ENCODE assay signal across 11 mouse cellular contexts in genomic region chr1:20905501-20906127, GRCm38 (mm10). TPM values are rescaled to one million over a fixed set of nuclear protein-coding genes. Genes with fewer than 3 reads are reported as not detected.
DNase-seq lines count a peak whose midpoint lies in the region; ATAC-seq and TF ChIP-seq lines count a peak whose summit lies in the region.
"Had no signal": no experiment of that assay in that cellular context is flagged by ENCODE, and none has a peak within 500 bp of the region (broad histone marks: within the 10 kb centered on the region; RNA-seq: fewer than 3 reads in every experiment).

No protein-coding gene starts in this region.

- H3K4me1 ChIP-seq in forebrain, embryonic 13.5 days = peaks cover 36% of the 10 kb centered on the region
- peaks cover 6% of the 10 kb centered on the region for H3K4me1 ChIP-seq in midbrain, embryonic 16.5 days (ENCODE audit: control insufficient read depth, insufficient read depth, low read length)

- H3K27ac ChIP-seq in forebrain, embryonic 13.5 days = peak overlapping the region; percentile 65
- peak overlapping the region; percentile 94 for H3K27ac ChIP-seq in layer of hippocampus, adult 2 months
- H3K27ac ChIP-seq in midbrain, embryonic 16.5 days (ENCODE audit: low read length) = peak overlapping the region; percentile 58
- H3K27ac ChIP-seq: heart, adult 2 months had no signal

- H3K9ac ChIP-seq in forebrain, embryonic 13.5 days = no peak overlapping the region
- H3K9ac ChIP-seq in midbrain, embryonic 16.5 days (ENCODE audit: low read depth, low read length) = no peak overlapping the region

- H3K36me3 ChIP-seq in forebrain, embryonic 13.5 days (ENCODE audit: poor library complexity, severe bottlenecking) = no peaks in the 10 kb centered on the region
- H3K36me3 ChIP-seq in midbrain, embryonic 16.5 days (ENCODE audit: control insufficient read depth, insufficient read depth, low read length) = no peaks in the 10 kb centered on the region
- H3K36me3 ChIP-seq: G1E had no signal

- no peak overlapping the region for H3K4me2 ChIP-seq in forebrain, embryonic 13.5 days
- H3K4me2 ChIP-seq in midbrain, embryonic 16.5 days (ENCODE audit: low read length) = no peak overlapping the region

- no peak for TF ChIP-seq CTCF in layer of hippocampus, adult 2 months (conservative IDR thresholded peaks at IDR 0.05)

- H3K9me3 ChIP-seq in forebrain, embryonic 13.5 days (replicated peaks) = no peaks in the 10 kb centered on the region
- no peaks in the 10 kb centered on the region for H3K9me3 ChIP-seq in midbrain, embryonic 16.5 days (replicated peaks; ENCODE audit: control insufficient read depth, low read length, poor library complexity, severe bottlenecking)
- H3K9me3 ChIP-seq: G1E had no signal

- H3K4me3 ChIP-seq in forebrain, embryonic 13.5 days = no peak overlapping the region
- H3K4me3 ChIP-seq in layer of hippocampus, adult 2 months = no peak overlapping the region
- no peak overlapping the region for H3K4me3 ChIP-seq in midbrain, embryonic 16.5 days (ENCODE audit: low read depth, low read length)
- H3K4me3 ChIP-seq: heart, adult 2 months had no signal

- peak; percentile 90 for ATAC-seq in forebrain, embryonic 13.5 days
- peak; percentile 78 for ATAC-seq in midbrain, embryonic 16.5 days

- WGBS in forebrain, embryonic 13.5 days = 41% methylated on average over 8 of the region's 8 CpGs
- 49% methylated on average over 8 of the region's 8 CpGs for WGBS in midbrain, embryonic 16.5 days

- no peaks in the 10 kb centered on the region for H3K27me3 ChIP-seq in forebrain, embryonic 13.5 days
- H3K27me3 ChIP-seq in midbrain, embryonic 16.5 days (ENCODE audit: control insufficient read depth, insufficient read depth, low read depth, low read length) = no peaks in the 10 kb centered on the region

- DNase-seq in cerebellum, adult 11 months = peak; percentile 78
- peak; percentile 57 to 84 for DNase-seq in layer of hippocampus, adult 2 months (ENCODE audit: low spot score in 2 of 2)
- no peak for DNase-seq in ovary, adult 18-20 months (ENCODE audit: low spot score)
- no peak for DNase-seq in T-cell, adult 2 months (ENCODE audit: low spot score)
- no peak for DNase-seq in lung, postnatal 36 days
- DNase-seq in liver = no peak
- DNase-seq: heart, adult 2 months; kidney, postnatal 36 days had no signal

RNA-seq across cellular contexts. Expression of gene Paqr8, which starts 15.2 kb away (rescaled TPM):
- polyA plus RNA-seq in forebrain, embryonic 13.5 days (2015; fragmentation: Nextera tagmentation; extraction: Ambion mirVana) = 12.7 and 14.2 TPM in 2 replicates
- total RNA-seq in layer of hippocampus, adult 2 months (2021) = 100 to 1,000 TPM; 143 to 157 TPM
- 33.7 and 34.1 TPM in 2 replicates for polyA plus RNA-seq in midbrain, embryonic 16.5 days (2015; fragmentation: Nextera tagmentation; extraction: Ambion mirVana)

RNA-seq across cellular contexts. Expression of gene Efhc1, which starts 45.8 kb away (rescaled TPM):
- 1.5 and 2.0 TPM in 2 replicates for polyA plus RNA-seq in forebrain, embryonic 13.5 days (2015; fragmentation: Nextera tagmentation; extraction: Ambion mirVana)
- total RNA-seq in layer of hippocampus, adult 2 months (2021) = 1 to 10 TPM; 2.0 to 2.1 TPM
- polyA plus RNA-seq in midbrain, embryonic 16.5 days (2015; fragmentation: Nextera tagmentation; extraction: Ambion mirVana) = 2.0 and 2.5 TPM in 2 replicates
- total RNA-seq: G1E had no signal
- polyA plus RNA-seq: G1E had no signal

Comparison
In these comparisons a context has a peak if more than half of its experiments do, and no peak if none do; other contexts are left out.
1. DNase-seq: peak in cerebellum, adult 11 months (single experiment) and layer of hippocampus, adult 2 months (2 of 2); none in ovary, adult 18-20 months (single experiment), T-cell, adult 2 months (single experiment), lung, postnatal 36 days (single experiment) and liver (single experiment).
2. Peak in every context shown above with its lines, with median percentiles within 50 percentile points of each other: H3K27ac ChIP-seq.